Mouse (Mus musculus): ENCODE measurements at regions not wholly inside any gene's neighbourhood (a gene's known extent, or its start where the extent isn't known, plus 50 kb on each side); places are given as distances from the start of the nearest gene placed in this dataset.

- TF ChIP-seq CTCF (conservative IDR thresholded peaks at IDR 0.05; ENCODE audit: low read length) (no peak), POU5F1 (IDR thresholded peaks at IDR 0.05; ENCODE audit: borderline replicate concordance, low read length) (no peak), NANOG (IDR thresholded peaks at IDR 0.05; ENCODE audit: borderline replicate concordance, low read length) (no peak)
These were observed 178.8 kb upstream of the 4930583I09Rik start for GRCm38 (mm10) chr17:65014682-65015081.
